Mouse (Mus musculus) MEL (cell line): ENCODE data around the gene Nrtn. TPM values are rescaled to one million over a fixed set of nuclear protein-coding genes. Genes with fewer than 3 reads are reported as not detected.
A peak's percentile ranks its signal among the peaks of the same experiment; 100 is the strongest.

ENCODE experiments used
- DNase-seq: peaks from one replicate; pipeline ENCODE4 v3.0.0; 2011; ENCODE audit warnings: low read depth, low spot score
- H3K27ac ChIP-seq: 2 replicates; pipeline ENCODE4 v1.5.1; 2012; ENCODE audit warnings: low read depth, mild to moderate bottlenecking, control low read depth, low read length, moderate library complexity; ENCODE audit not compliant: control insufficient read depth
- H3K27me3 ChIP-seq, 2 experiments: fragments of 150-350 bp in 1 of 2; sonication (generic) in 1 of 2; 2 replicates each; pipeline ENCODE4 v1.6.1; 2012; ENCODE audit warnings: low read length in 2 of 2, mild to moderate bottlenecking in 2 of 2, improper control_type of control experiment in 1 of 2, moderate library complexity in 1 of 2; ENCODE audit not compliant: insufficient read depth in 2 of 2, control insufficient read depth in 1 of 2
- H3K36me3 ChIP-seq, 2 experiments: 2 replicates each; pipeline ENCODE4 v1.6.1; 2012 to 2014; ENCODE audit warnings: low read length in 2 of 2, improper control_type of control experiment in 1 of 2, inconsistent platforms in 1 of 2, mild to moderate bottlenecking in 1 of 2; ENCODE audit not compliant: insufficient read depth in 2 of 2, control insufficient read depth in 1 of 2
- H3K4me1 ChIP-seq, 2 experiments: fragments of 150-350 bp in 1 of 2; sonication (generic) in 1 of 2; 2 replicates each; pipeline ENCODE4 v1.6.1; 2012; ENCODE audit warnings: low read length in 2 of 2, improper control_type of control experiment in 1 of 2, mild to moderate bottlenecking in 1 of 2; ENCODE audit not compliant: insufficient read depth in 2 of 2, control insufficient read depth in 1 of 2
- H3K4me3 ChIP-seq, 2 experiments: fragments of 150-350 bp in 1 of 2; sonication (generic) in 1 of 2; 2 replicates each; pipeline ENCODE4 v1.5.1; 2012; ENCODE audit warnings: low read depth in 2 of 2, low read length in 2 of 2, mild to moderate bottlenecking in 2 of 2, moderate library complexity in 2 of 2, control low read depth in 1 of 2, improper control_type of control experiment in 1 of 2; ENCODE audit not compliant: control insufficient read depth in 1 of 2, insufficient read depth in 1 of 2
- H3K79me2 ChIP-seq: 2 replicates; pipeline ENCODE4 v1.6.1; 2012; ENCODE audit warnings: mild to moderate bottlenecking, low read length, moderate library complexity; ENCODE audit not compliant: control insufficient read depth, poor library complexity, insufficient read depth
- H3K9ac ChIP-seq: 2 replicates; pipeline ENCODE4 v1.6.1; 2012; ENCODE audit warnings: low read depth, mild to moderate bottlenecking, control low read depth, low read length, moderate library complexity; ENCODE audit not compliant: control insufficient read depth, poor library complexity, severe bottlenecking
- H3K9me3 ChIP-seq: fragments of 150-350 bp; sonication (generic); replicated peaks from 2 replicates; pipeline ENCODE4 v1.6.1; 2012; ENCODE audit warnings: mild to moderate bottlenecking, low read length, improper control_type of control experiment, moderate library complexity; ENCODE audit not compliant: insufficient read depth
- BHLHE40 ChIP-seq: IDR thresholded peaks from 2 replicates; pipeline ENCODE4 v1.6.1; 2012; ENCODE audit warnings: low read depth, mild to moderate bottlenecking, inconsistent platforms, low read length, improper control_type of control experiment, borderline replicate concordance
- CHD2 ChIP-seq: IDR thresholded peaks from 2 replicates; pipeline ENCODE4 v1.6.1; 2011; ENCODE audit warnings: low read length, improper control_type of control experiment
- CTCF ChIP-seq, 3 experiments: IDR thresholded peaks in 2 of 3; conservative IDR thresholded peaks in 1 of 3; 2 replicates each; pipeline ENCODE4 v1.5.1; 2011 to 2012; ENCODE audit warnings: low read length in 3 of 3, low read depth in 2 of 3, mild to moderate bottlenecking in 2 of 3, improper control_type of control experiment in 1 of 3, inconsistent platforms in 1 of 3, mixed read lengths in 1 of 3, moderate library complexity in 1 of 3; ENCODE audit not compliant: control insufficient read depth in 1 of 3, insufficient read depth in 1 of 3, poor library complexity in 1 of 3, severe bottlenecking in 1 of 3
- E2F4 ChIP-seq: IDR thresholded peaks from 2 replicates; pipeline ENCODE4 v1.6.1; 2011; ENCODE audit warnings: low read depth, low read length, improper control_type of control experiment, borderline replicate concordance
- ELF1 ChIP-seq: IDR thresholded peaks from 2 replicates; pipeline ENCODE4 v1.6.1; 2014; ENCODE audit warnings: low read depth, mild to moderate bottlenecking, inconsistent platforms, low read length, improper control_type of control experiment, moderate library complexity
- EP300 ChIP-seq, 2 experiments: IDR thresholded peaks; 2 replicates each; pipeline ENCODE4 v1.6.1; 2011; ENCODE audit warnings: improper control_type of control experiment in 2 of 2, low read length in 2 of 2, low read depth in 1 of 2, mild to moderate bottlenecking in 1 of 2
- ETS1 ChIP-seq: IDR thresholded peaks from 2 replicates; pipeline ENCODE4 v1.6.1; 2012; ENCODE audit warnings: low read depth, mild to moderate bottlenecking, inconsistent platforms, low read length, improper control_type of control experiment, moderate library complexity
- GABPA ChIP-seq: IDR thresholded peaks from 2 replicates; pipeline ENCODE4 v1.6.1; 2012; ENCODE audit warnings: low read depth, mild to moderate bottlenecking, inconsistent platforms, low read length, improper control_type of control experiment, moderate library complexity
- GATA1 ChIP-seq: IDR thresholded peaks from 2 replicates; pipeline ENCODE4 v1.6.1; 2011; ENCODE audit warnings: low read depth, low read length, improper control_type of control experiment
- HCFC1 ChIP-seq: IDR thresholded peaks from 2 replicates; pipeline ENCODE4 v1.6.1; 2012; ENCODE audit warnings: low read depth, mild to moderate bottlenecking, inconsistent platforms, low read length, improper control_type of control experiment, moderate library complexity
- JUND ChIP-seq: IDR thresholded peaks from 2 replicates; pipeline ENCODE4 v1.6.1; 2011; ENCODE audit warnings: low read depth, mild to moderate bottlenecking, improper control_type of control experiment, low read length
- KAT2A ChIP-seq: conservative IDR thresholded peaks from 2 replicates; pipeline ENCODE4 v1.6.1; 2012; ENCODE audit warnings: low read depth, low read length, improper control_type of control experiment, inconsistent platforms
- MAFK ChIP-seq: IDR thresholded peaks from 2 replicates; pipeline ENCODE4 v1.6.1; 2011; ENCODE audit warnings: low read depth, mild to moderate bottlenecking, low read length, improper control_type of control experiment, borderline replicate concordance
- MAX ChIP-seq: IDR thresholded peaks from 2 replicates; pipeline ENCODE4 v1.6.1; 2011; ENCODE audit warnings: low read length, improper control_type of control experiment
- MAZ ChIP-seq: IDR thresholded peaks from 2 replicates; pipeline ENCODE4 v1.6.1; 2012; ENCODE audit warnings: low read depth, mild to moderate bottlenecking, inconsistent platforms, low read length, improper control_type of control experiment
- MEF2A ChIP-seq: IDR thresholded peaks from 2 replicates; pipeline ENCODE4 v1.6.1; 2014; ENCODE audit warnings: low read depth, mild to moderate bottlenecking, inconsistent platforms, low read length, improper control_type of control experiment; ENCODE audit not compliant: poor library complexity, insufficient replicate concordance, severe bottlenecking; ENCODE audit errors: extremely low read depth
- MXI1 ChIP-seq: IDR thresholded peaks from 2 replicates; pipeline ENCODE4 v1.6.1; 2011; ENCODE audit warnings: mild to moderate bottlenecking, low read depth, low read length, improper control_type of control experiment
- MYB ChIP-seq: IDR thresholded peaks from 2 replicates; pipeline ENCODE4 v1.6.1; 2011; ENCODE audit warnings: mild to moderate bottlenecking, low read depth, low read length, improper control_type of control experiment
- MYC ChIP-seq: IDR thresholded peaks from 2 replicates; pipeline ENCODE4 v1.6.1; 2011; ENCODE audit warnings: low read depth, mild to moderate bottlenecking, low read length, improper control_type of control experiment, moderate library complexity
- NRF1 ChIP-seq: IDR thresholded peaks from 2 replicates; pipeline ENCODE4 v1.6.1; 2014; ENCODE audit warnings: low read depth, mild to moderate bottlenecking, inconsistent platforms, low read length, improper control_type of control experiment, moderate library complexity; ENCODE audit not compliant: poor library complexity, insufficient read depth, severe bottlenecking
- POLR2A ChIP-seq, 2 experiments: IDR thresholded peaks; 2 replicates each; pipeline ENCODE4 v1.6.1; 2011 to 2012; ENCODE audit warnings: low read length in 2 of 2, mild to moderate bottlenecking in 2 of 2, control low read depth in 1 of 2, improper control_type of control experiment in 1 of 2, low read depth in 1 of 2, moderate library complexity in 1 of 2; ENCODE audit not compliant: control insufficient read depth in 1 of 2, insufficient read depth in 1 of 2, poor library complexity in 1 of 2
- RAD21 ChIP-seq: IDR thresholded peaks from 2 replicates; pipeline ENCODE4 v1.6.1; 2011; ENCODE audit warnings: mild to moderate bottlenecking, low read depth, low read length, improper control_type of control experiment
- RCOR1 ChIP-seq: IDR thresholded peaks from 2 replicates; pipeline ENCODE4 v1.6.1; 2012; ENCODE audit warnings: low read depth, mild to moderate bottlenecking, inconsistent platforms, low read length, improper control_type of control experiment
- SIN3A ChIP-seq: IDR thresholded peaks from 2 replicates; pipeline ENCODE4 v1.6.1; 2012; ENCODE audit warnings: low read length, improper control_type of control experiment, inconsistent platforms
- TAL1 ChIP-seq: IDR thresholded peaks from 2 replicates; pipeline ENCODE4 v1.6.1; 2012; ENCODE audit warnings: mild to moderate bottlenecking, inconsistent platforms, low read length, moderate library complexity, mixed read lengths
- TBP ChIP-seq: IDR thresholded peaks from 2 replicates; pipeline ENCODE4 v1.8.0; 2011; ENCODE audit warnings: low read depth, low read length, improper control_type of control experiment
- TCF12 ChIP-seq: IDR thresholded peaks from 2 replicates; pipeline ENCODE4 v1.6.1; 2014; ENCODE audit warnings: low read depth, mild to moderate bottlenecking, inconsistent platforms, low read length, improper control_type of control experiment, moderate library complexity
- UBTF ChIP-seq: IDR thresholded peaks from 2 replicates; pipeline ENCODE4 v1.6.1; 2012; ENCODE audit warnings: low read depth, mild to moderate bottlenecking, inconsistent platforms, low read length, improper control_type of control experiment, moderate library complexity, borderline replicate concordance; ENCODE audit not compliant: insufficient read depth
- ZKSCAN1 ChIP-seq: IDR thresholded peaks from 2 replicates; pipeline ENCODE4 v1.6.1; 2012; ENCODE audit warnings: low read depth, mild to moderate bottlenecking, inconsistent platforms, low read length, improper control_type of control experiment, moderate library complexity
- ZMIZ1 ChIP-seq: IDR thresholded peaks from 2 replicates; pipeline ENCODE4 v1.6.1; 2012; ENCODE audit warnings: low read depth, mild to moderate bottlenecking, inconsistent platforms, low read length, improper control_type of control experiment, moderate library complexity
- polyA plus RNA-seq, 2 experiments: library from polyadenylated mRNA; stranded (reverse) in 1 of 2; unstranded in 1 of 2; fragments of >175 nt in 1 of 2; fragments of >200 nt in 1 of 2; gene quantifications; 2 replicates each; pipeline versions ENCODE4 v1.2.1 to v1.2.4; 2012; ENCODE audit warnings: low replicate concordance in 2 of 2, low read depth in 1 of 2; ENCODE audit not compliant: insufficient read length in 2 of 2, insufficient read depth in 1 of 2, missing spikeins in 1 of 2
- total RNA-seq: library from RNA; depleted of rRNA; stranded (reverse); fragments of 300-350 nt; gene quantifications from 2 replicates; pipeline ENCODE4 v1.2.3, GENCODE M21; 2012

The Nrtn gene
- total and polyA plus RNA-seq, 3 experiments, result 10.9 to 11.8 TPM; not detected in 1

DNA sequence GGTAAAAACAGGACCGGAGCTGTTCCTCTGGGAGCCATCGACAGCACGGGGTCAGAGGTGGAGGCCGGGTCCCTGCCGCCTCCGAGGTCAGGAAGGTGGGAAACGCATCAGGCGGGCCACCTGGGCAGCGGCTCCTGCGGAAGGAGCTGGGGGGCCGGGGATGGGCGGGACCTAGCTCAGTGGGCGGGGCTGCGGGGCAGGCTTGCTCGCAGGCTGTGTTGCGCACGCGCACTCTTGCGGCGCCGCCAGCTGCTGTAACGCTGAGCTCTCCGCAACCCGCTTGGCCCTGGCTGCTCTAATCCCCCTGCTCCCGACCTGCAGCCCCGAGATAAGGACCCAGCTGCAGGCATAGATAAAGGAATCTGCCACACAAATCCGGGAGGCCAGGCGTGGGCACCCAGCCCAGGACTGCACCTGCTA, 4.7 kb upstream of the Nrtn start (continued):
- peak; percentile 95 for TF ChIP-seq GATA1
- TF ChIP-seq ELF1, result peak; percentile 43; the same call in 1 of the 2 replicates
- TF ChIP-seq GABPA, result no peak
- TF ChIP-seq MYC, result no peak
- TF ChIP-seq MAFK, result peak; percentile 53; the same call in 1 of the 2 replicates
- no peak for TF ChIP-seq E2F4
- peak; percentile 76; the same call in 1 of the 2 replicates for TF ChIP-seq MAZ
- TF ChIP-seq CTCF (IDR thresholded peaks at IDR 0.05 in 2 of 3, conservative IDR thresholded peaks at IDR 0.05 in 1 of 3; ENCODE audit: control insufficient read depth in 1 of 3, insufficient read depth in 1 of 3, low read depth in 2 of 3, low read length in 3 of 3, poor library complexity in 1 of 3, severe bottlenecking in 1 of 3), result no peak
- TF ChIP-seq MEF2A, result peak; percentile 52; the same call in 1 of the 2 replicates
- TF ChIP-seq MAX, result no peak
- peak; percentile 51; the same call in 1 of the 2 replicates for TF ChIP-seq MYB
- TF ChIP-seq RAD21, result no peak
- TF ChIP-seq TAL1, result peak; percentile 95
- peak; percentile 63 for TF ChIP-seq BHLHE40
- TF ChIP-seq POLR2A (IDR thresholded peaks at IDR 0.05; ENCODE audit: control insufficient read depth in 1 of 2, insufficient read depth in 1 of 2, low read depth in 1 of 2, low read length in 2 of 2, poor library complexity in 1 of 2), result peak; percentile 21 to 36; a peak in 2 of 4 replicates
- TF ChIP-seq TCF12, result peak; percentile 100
- peak; percentile 86 to 98 for TF ChIP-seq EP300 (IDR thresholded peaks at IDR 0.05; ENCODE audit: low read depth in 1 of 2, low read length in 2 of 2)
- TF ChIP-seq SIN3A, result peak; percentile 58; the same call in 1 of the 2 replicates

DNA sequence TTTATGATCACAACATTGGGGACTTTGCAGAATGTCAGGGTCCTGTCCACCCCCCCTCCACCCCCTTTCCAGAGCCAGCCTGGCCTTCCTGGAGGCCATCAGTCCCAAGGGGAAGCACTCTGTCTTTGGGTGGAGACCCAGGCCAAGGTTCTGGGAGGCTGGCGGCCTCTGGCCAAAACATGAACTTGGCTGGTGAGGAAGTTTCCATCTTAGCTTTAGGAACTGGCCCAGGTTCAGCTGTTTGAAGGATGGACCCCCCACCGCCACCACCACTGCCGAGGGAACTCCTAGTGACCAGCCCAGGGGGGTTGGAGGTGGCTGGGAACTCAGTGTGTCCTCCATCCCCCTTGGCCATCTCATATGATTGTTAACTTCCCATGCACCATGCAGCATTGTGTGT, 3.7 kb upstream of the Nrtn start:
- Histone ChIP-seq H3K9ac (no peak overlapping the region), H3K79me2 (peaks cover 12% of the 10 kb centered on the region), H3K9me3 (no peaks in the 10 kb centered on the region), H3K36me3 (peaks cover 0 to 12% of the 10 kb centered on the region in 2 experiments; a peak in 2 of 4 replicates), H3K4me1 (peaks cover 0 to 33% of the 10 kb centered on the region in 2 experiments; a peak in 3 of 4 replicates), H3K4me3 (no peak overlapping the region), H3K27ac (no peak overlapping the region), H3K27me3 (no peaks in the 10 kb centered on the region)
- TF ChIP-seq MYC (no peak), CHD2 (no peak), NRF1 (no peak), ETS1 (no peak), TAL1 (no peak), CTCF (IDR thresholded peaks at IDR 0.05 in 2 of 3, conservative IDR thresholded peaks at IDR 0.05 in 1 of 3; ENCODE audit: control insufficient read depth in 1 of 3, insufficient read depth in 1 of 3, low read depth in 2 of 3, low read length in 3 of 3, poor library complexity in 1 of 3, severe bottlenecking in 1 of 3) (no peak), TBP (no peak), ELF1 (no peak), RCOR1 (no peak), BHLHE40 (no peak), EP300 (IDR thresholded peaks at IDR 0.05; ENCODE audit: low read depth in 1 of 2, low read length in 2 of 2) (no peak), JUND (no peak), UBTF (no peak), ZKSCAN1 (no peak), E2F4 (no peak), MXI1 (no peak), KAT2A (no peak), MYB (no peak), HCFC1 (no peak), ZMIZ1 (no peak)
- DNase-seq, result no peak
